Mouse (Mus musculus): Measurements from ENCODE around the gene Thpo. TPM values are rescaled to one million over a fixed set of nuclear protein-coding genes. Genes with fewer than 3 reads are reported as not detected.

Gene Thpo
- polyA plus RNA-seq, 1 experiment from 2014 or later: 0.68 TPM

GRCm38 (mm10) chr16:20722736-20723135, 11.6 kb downstream of the Thpo start:
- no peak overlapping the region for H3K4me2 ChIP-seq
- no peak overlapping the region for H3K9ac ChIP-seq
- H3K36me3 ChIP-seq (ENCODE audit: poor library complexity, severe bottlenecking): peaks cover 13% of the 10 kb centered on the region
- WGBS: 89% methylated on average over 4 of the region's 4 CpGs
- no peaks in the 10 kb centered on the region for H3K9me3 ChIP-seq (replicated peaks)
- H3K27ac ChIP-seq: no peak overlapping the region
- no peak overlapping the region for H3K4me3 ChIP-seq
- no peaks in the 10 kb centered on the region for H3K27me3 ChIP-seq
- peaks cover 11% of the 10 kb centered on the region for H3K4me1 ChIP-seq
- no peak for ATAC-seq

DNA sequence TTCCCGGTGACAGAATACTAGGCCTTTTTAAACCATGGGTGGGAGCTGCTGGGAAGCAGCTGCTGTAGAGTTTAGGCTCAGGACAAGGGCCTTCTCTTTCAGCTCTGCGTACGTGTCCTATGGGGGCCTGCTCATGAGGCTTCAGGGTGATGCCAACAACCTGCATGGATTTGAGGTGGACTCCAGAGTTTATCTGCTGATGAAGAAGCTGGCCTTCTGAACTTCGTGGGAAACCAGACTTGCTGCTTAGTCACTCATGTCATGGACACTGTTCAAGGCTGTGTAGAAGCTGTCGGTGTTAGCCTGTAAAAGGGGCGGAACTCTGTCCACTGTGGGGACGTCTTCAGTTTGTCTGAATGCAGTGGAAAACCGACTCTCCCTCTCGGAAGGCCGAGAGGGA, 12.5 kb downstream of the Thpo start:
- no peak for ATAC-seq
- Histone ChIP-seq H3K27me3 (no peaks in the 10 kb centered on the region), H3K4me1 (peaks cover 17% of the 10 kb centered on the region), H3K9ac (no peak overlapping the region), H3K9me3 (replicated peaks) (no peaks in the 10 kb centered on the region), H3K27ac (no peak overlapping the region), H3K36me3 (ENCODE audit: poor library complexity, severe bottlenecking) (peaks cover 13% of the 10 kb centered on the region), H3K4me2 (no peak overlapping the region), H3K4me3 (no peak overlapping the region)
- 90% methylated on average over 10 of the region's 10 CpGs for WGBS

DNA sequence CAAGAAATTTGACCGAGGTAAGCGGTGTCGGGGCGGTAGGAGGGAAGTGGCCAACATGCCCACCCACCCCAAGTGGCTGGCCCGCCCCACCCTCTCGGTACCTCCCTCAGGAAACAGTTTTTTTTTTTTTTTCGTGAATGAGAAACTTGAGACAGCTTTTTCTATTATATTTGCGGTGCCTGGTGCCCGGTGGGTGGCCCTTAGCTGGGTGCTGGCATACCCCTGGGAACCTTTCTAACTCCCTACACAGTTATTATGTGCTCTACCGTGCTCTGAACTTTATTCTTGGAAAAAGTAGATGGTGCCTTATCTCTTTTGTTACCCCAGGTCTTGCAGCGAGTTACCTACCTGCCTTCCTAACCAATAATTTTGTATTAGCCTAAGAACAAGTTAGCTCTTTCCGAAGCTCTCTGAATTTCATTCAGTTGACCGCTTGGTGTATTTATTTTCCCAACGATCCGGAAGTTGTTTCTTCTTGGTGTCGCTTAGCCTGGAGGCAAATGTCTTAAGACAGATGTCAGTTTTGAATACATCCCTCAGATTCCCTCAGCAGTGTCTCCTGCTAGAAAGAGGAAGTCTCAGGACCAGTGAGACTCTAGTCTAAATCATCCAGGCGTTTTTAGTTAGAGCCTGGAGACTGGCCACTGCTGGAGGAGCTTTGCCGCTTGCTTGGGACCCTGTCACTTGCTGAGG, 16.2 kb downstream of the Thpo start:
- Histone ChIP-seq H3K9ac (peak overlapping the region; percentile 83), H3K27me3 (no peaks in the 10 kb centered on the region), H3K4me1 (peaks cover 47% of the 10 kb centered on the region), H3K4me3 (peak overlapping the region; percentile 64), H3K4me2 (peak overlapping the region; percentile 89), H3K9me3 (replicated peaks) (no peaks in the 10 kb centered on the region), H3K27ac (peak overlapping the region; percentile 91), H3K36me3 (ENCODE audit: poor library complexity, severe bottlenecking) (peaks cover 15% of the 10 kb centered on the region)
- WGBS: 5% methylated on average over 18 of the region's 18 CpGs
- ATAC-seq: no peak; the same call in 1 of the 2 replicates

DNA sequence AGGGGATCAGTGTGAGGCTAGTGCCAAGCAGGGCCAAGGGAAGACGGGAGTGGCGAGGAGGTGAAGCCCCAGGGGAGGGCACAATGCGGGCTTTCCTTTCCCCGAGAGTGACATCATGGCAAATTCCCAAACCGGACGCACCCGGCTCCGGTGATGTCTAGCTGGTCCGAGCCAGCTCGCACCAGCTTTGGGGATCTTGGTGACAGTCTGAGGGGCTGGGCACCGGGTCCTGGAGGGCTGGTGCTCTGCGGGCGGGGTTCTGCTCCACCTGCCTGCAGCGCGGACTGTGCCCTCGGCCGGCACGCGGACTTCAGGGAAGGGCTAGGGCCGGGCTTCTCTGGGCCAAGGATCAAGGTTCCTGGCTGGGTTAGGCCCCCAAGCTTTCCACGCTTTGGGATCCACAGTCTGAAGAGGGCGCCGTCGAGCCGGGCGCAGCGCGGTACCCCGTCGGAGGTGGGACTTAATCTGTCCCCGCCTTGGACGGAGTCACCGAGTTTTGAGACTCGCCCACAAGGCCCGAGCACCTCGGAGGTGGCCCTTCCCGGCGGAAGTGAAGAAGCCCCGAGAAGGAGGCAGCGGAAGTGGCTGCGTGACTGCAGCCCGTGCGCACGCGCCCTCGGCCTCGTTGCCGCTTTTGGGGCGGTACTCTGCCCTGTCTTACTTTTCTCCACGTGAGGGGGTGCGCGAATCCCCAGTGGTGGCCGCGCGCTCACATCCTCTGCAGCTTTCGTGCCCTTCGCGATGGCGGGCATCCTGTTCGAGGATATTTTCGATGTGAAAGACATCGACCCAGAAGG, 16.9 kb downstream of the Thpo start, which contains the start of the genes Polr2h and Clcn2:
TSS of gene Polr2h (plus strand) at position 485 of the 797 bp plus-strand sequence.
TSS of gene Clcn2 (minus strand) at position 566 of the 797 bp plus-strand sequence.
- Histone ChIP-seq H3K9me3 (replicated peaks) (no peaks in the 10 kb centered on the region), H3K4me2 (peak within 1 kb of the TSS; percentile 89), H3K9ac (peak within 1 kb of the TSS; percentile 83), H3K27me3 (no peaks in the 10 kb centered on the region), H3K27ac (peak within 1 kb of the TSS; percentile 91), H3K36me3 (ENCODE audit: poor library complexity, severe bottlenecking) (peaks cover 21% of the 10 kb centered on the region), H3K4me3 (peak within 1 kb of the TSS; percentile 64), H3K4me1 (peaks cover 47% of the 10 kb centered on the region)
- under 1% methylated on average over 62 of the region's 62 CpGs for WGBS
- ATAC-seq: peak; percentile 85

DNA sequence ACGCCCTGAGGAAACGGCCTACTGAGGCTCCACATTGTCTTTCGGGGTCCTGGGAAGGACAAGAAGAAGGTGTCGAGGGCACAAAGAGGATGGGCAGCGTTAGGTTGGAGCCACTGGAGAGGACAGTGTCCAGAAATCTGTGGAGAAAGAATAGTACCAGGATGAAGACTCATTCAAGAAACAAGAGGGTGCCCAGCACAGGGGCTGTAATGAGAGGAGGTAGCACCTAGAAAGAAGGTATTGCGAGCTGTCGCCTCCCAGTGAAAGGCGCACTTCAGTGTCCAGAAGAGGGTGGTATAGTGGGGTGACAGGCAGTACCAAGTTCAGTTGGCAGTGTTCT, 17.5 kb downstream of the Thpo start:
- peaks cover 21% of the 10 kb centered on the region for H3K36me3 ChIP-seq (ENCODE audit: poor library complexity, severe bottlenecking)
- H3K27ac ChIP-seq: peak overlapping the region; percentile 91
- peak overlapping the region; percentile 83 for H3K9ac ChIP-seq
- H3K4me1 ChIP-seq: peaks cover 47% of the 10 kb centered on the region
- no peaks in the 10 kb centered on the region for H3K27me3 ChIP-seq
- ATAC-seq: peak; percentile 9
- H3K9me3 ChIP-seq (replicated peaks): no peaks in the 10 kb centered on the region
- H3K4me3 ChIP-seq: peak overlapping the region; percentile 64
- peak overlapping the region; percentile 89 for H3K4me2 ChIP-seq
- WGBS: 0% methylated on average over 8 of the region's 8 CpGs

DNA sequence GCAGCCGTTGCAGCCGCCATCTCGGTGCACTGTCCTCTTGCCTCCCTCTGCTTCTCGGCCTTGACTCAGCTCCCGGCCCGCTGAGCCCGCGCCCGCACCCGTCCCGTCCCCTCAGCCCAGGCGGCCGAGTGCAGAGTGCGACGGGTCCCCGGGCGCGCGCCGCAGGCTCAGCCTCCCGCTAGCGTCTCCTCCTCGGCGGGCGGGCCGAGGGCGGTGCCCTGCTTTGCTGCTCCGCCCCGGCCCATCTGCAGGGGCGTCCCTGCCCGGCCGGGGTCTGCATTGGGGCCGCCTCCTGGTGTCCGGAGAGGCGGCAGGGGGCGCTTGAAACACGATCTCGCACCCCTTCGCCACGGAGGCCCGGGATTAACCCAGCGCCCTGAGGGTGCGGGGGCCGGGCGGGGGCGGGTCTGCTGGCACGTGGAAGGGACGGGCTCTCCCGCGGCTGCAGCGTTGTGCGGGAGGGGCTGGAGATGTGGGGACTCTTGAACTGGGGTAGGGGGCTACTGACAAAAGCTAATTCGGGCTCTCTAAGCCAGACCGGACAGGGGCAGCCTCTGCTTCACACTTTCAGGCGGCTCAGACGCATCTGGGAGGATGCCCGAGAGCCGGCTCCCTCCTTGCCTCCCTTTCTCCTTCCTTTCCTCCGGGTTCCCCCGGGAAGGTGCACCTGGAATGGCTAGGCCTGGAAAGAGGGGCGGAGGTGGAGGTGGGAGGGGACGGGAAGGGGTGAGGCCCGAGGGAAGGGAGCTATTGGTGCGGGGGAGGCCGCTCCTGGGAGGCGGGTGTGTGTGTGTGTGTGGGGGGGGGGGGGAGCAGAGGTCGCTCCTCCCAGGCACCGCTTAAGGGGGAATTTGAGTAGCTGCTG, 18.1 kb downstream of the Thpo start:
- under 1% methylated on average over 45 of the region's 68 CpGs for WGBS
- H3K4me2 ChIP-seq: peak overlapping the region; percentile 89
- peak overlapping the region; percentile 64 for H3K4me3 ChIP-seq
- H3K4me1 ChIP-seq: peaks cover 47% of the 10 kb centered on the region
- H3K9ac ChIP-seq: peak overlapping the region; percentile 83
- H3K27ac ChIP-seq: peak overlapping the region; percentile 91
- H3K36me3 ChIP-seq (ENCODE audit: poor library complexity, severe bottlenecking): peaks cover 21% of the 10 kb centered on the region
- no peaks in the 10 kb centered on the region for H3K27me3 ChIP-seq
- ATAC-seq: peak; percentile 84
- H3K9me3 ChIP-seq (replicated peaks): no peaks in the 10 kb centered on the region

GRCm38 (mm10) chr16:20715566-20715965, 18.7 kb downstream of the Thpo start:
- under 1% methylated on average over 8 of the region's 12 CpGs for WGBS
- no peak for ATAC-seq
- H3K9me3 ChIP-seq (replicated peaks): no peaks in the 10 kb centered on the region

GRCm38 (mm10) chr16:20715161-20715560, 19.1 kb downstream of the Thpo start:
- WGBS: 67% methylated on average over 2 of the region's 2 CpGs
- ATAC-seq: no peak
- Histone ChIP-seq H3K4me2 (peak overlapping the region; percentile 89), H3K27me3 (no peaks in the 10 kb centered on the region), H3K27ac (no peak overlapping the region), H3K4me1 (peaks cover 47% of the 10 kb centered on the region), H3K9ac (peak overlapping the region; percentile 83), H3K9me3 (replicated peaks) (no peaks in the 10 kb centered on the region), H3K36me3 (ENCODE audit: poor library complexity, severe bottlenecking) (peaks cover 31% of the 10 kb centered on the region), H3K4me3 (peak overlapping the region; percentile 64)

More at GRCm38 (mm10) chr16:20715566-20715965, 18.7 kb downstream of the Thpo start:
- H3K36me3 ChIP-seq (ENCODE audit: poor library complexity, severe bottlenecking): peaks cover 27% of the 10 kb centered on the region
- no peaks in the 10 kb centered on the region for H3K27me3 ChIP-seq
- H3K4me2 ChIP-seq: peak overlapping the region; percentile 89
- peak overlapping the region; percentile 91 for H3K27ac ChIP-seq
- peak overlapping the region; percentile 83 for H3K9ac ChIP-seq
- peaks cover 47% of the 10 kb centered on the region for H3K4me1 ChIP-seq
- peak overlapping the region; percentile 64 for H3K4me3 ChIP-seq

- no peak for ATAC-seq
- Histone ChIP-seq H3K36me3 (ENCODE audit: poor library complexity, severe bottlenecking) (peaks cover 37% of the 10 kb centered on the region), H3K9ac (peak overlapping the region; percentile 83; the same call in 1 of the 2 replicates), H3K4me3 (peak overlapping the region; percentile 64), H3K27ac (no peak overlapping the region), H3K27me3 (no peaks in the 10 kb centered on the region), H3K9me3 (replicated peaks) (no peaks in the 10 kb centered on the region), H3K4me1 (peaks cover 47% of the 10 kb centered on the region), H3K4me2 (peak overlapping the region; percentile 89)
- 25% methylated on average over 11 of the region's 11 CpGs for WGBS
Observed at GRCm38 (mm10) chr16:20714307-20715080, 19.8 kb downstream of the Thpo start.

DNA sequence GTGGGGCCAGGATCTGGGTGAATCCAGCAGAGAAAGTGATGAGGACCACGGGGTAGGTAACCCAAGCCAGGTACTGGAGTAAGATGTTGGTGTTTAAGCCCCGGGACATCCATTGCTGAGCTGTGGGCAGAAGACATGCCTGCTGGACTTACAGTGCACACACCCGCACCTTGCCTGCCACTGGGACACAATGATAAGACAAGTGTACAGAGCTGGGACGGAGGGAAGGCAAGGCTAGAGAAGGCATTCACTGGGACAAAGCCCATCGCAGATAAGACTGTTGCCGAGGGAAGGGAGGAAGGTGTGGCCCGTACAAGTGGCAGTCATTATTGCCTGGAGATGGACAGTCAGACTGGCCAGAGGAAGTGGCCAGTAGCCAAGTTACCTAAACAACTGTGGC, 21.4 kb downstream of the Thpo start:
- 91% methylated on average over 7 of the region's 7 CpGs for WGBS
- Histone ChIP-seq H3K27ac (no peak overlapping the region), H3K4me1 (peaks cover 37% of the 10 kb centered on the region), H3K4me2 (no peak overlapping the region), H3K4me3 (no peak overlapping the region), H3K27me3 (no peaks in the 10 kb centered on the region), H3K9ac (no peak overlapping the region), H3K9me3 (replicated peaks) (no peaks in the 10 kb centered on the region), H3K36me3 (ENCODE audit: poor library complexity, severe bottlenecking) (peaks cover 41% of the 10 kb centered on the region)
- ATAC-seq: no peak

DNA sequence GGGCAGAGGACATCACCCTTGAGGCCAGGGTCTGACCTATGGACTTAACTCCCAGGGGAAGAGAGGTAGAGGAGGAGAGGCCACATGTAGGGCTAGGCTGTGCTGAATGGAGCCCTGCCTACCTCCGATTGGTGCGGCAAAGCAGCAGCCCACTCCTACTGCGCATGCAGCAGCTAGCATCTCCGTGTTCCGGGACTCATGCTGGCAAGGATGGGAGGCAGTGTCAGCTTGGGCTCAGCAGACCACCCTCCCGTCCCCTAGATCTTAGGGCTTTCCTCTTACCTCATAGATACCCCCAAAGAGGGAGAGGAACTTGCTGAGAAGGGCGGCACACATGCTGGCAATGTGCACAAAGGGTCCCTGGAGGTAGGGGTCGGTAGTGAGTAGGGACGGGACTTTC, 22.1 kb downstream of the Thpo start:
- H3K9ac ChIP-seq: no peak overlapping the region
- no peak overlapping the region for H3K4me3 ChIP-seq
- no peaks in the 10 kb centered on the region for H3K9me3 ChIP-seq (replicated peaks)
- 75% methylated on average over 9 of the region's 9 CpGs for WGBS
- peaks cover 48% of the 10 kb centered on the region for H3K36me3 ChIP-seq (ENCODE audit: poor library complexity, severe bottlenecking)
- peaks cover 34% of the 10 kb centered on the region for H3K4me1 ChIP-seq
- no peaks in the 10 kb centered on the region for H3K27me3 ChIP-seq
- H3K27ac ChIP-seq: no peak overlapping the region
- no peak overlapping the region for H3K4me2 ChIP-seq
- no peak for ATAC-seq

Data from forebrain, embryonic 13.5 days (tissue).